Mouse (Mus musculus) urinary bladder, postnatal 25 days (tissue): ENCODE data around the gene Rnf31.

ENCODE experiments used
- DNase-seq: peaks from one replicate; pipeline ENCODE4 v3.0.0; 2022; ENCODE audit warnings: low spot score

Rnf31 gene

GRCm38 (mm10) chr14:55651528-55651927, 60.0 kb downstream of the Rnf31 start:
- no peak for DNase-seq
